Mouse (Mus musculus): ENCODE data around the gene Cend1. TPM values are rescaled to one million over a fixed set of nuclear protein-coding genes. Genes with fewer than 3 reads are reported as not detected.
"Not testable (repeated sequence)": the region's sequence is repeated elsewhere in the genome, so short reads cannot be mapped to it uniquely, and the experiment has no call there.

Gene Cend1
- polyA plus RNA-seq, 1 experiment from 2014 or later = 111 TPM

GRCm38 (mm10) chr7:141416144-141416841 lies 13.0 kb downstream of the Cend1 start:
- Histone ChIP-seq H3K4me1 (replicated peaks) (peaks cover 16% of the 10 kb centered on the region), H3K27ac (replicated peaks) (no peak overlapping the region), H3K36me3 (0 out of 2 replicates have a peak, but pooled peaks cover 6% of the 10 kb centered on the region), H3K27me3 (no peaks in the 10 kb centered on the region), H3K9me3 (no peaks in the 10 kb centered on the region), H3K4me2 (no peak overlapping the region), H3K9ac (no peak overlapping the region), H3K4me3 (no peak overlapping the region)
- 78% methylated on average over 6 of the region's 6 CpGs for WGBS
- ATAC-seq (ENCODE audit: low read depth) = no peak

DNA sequence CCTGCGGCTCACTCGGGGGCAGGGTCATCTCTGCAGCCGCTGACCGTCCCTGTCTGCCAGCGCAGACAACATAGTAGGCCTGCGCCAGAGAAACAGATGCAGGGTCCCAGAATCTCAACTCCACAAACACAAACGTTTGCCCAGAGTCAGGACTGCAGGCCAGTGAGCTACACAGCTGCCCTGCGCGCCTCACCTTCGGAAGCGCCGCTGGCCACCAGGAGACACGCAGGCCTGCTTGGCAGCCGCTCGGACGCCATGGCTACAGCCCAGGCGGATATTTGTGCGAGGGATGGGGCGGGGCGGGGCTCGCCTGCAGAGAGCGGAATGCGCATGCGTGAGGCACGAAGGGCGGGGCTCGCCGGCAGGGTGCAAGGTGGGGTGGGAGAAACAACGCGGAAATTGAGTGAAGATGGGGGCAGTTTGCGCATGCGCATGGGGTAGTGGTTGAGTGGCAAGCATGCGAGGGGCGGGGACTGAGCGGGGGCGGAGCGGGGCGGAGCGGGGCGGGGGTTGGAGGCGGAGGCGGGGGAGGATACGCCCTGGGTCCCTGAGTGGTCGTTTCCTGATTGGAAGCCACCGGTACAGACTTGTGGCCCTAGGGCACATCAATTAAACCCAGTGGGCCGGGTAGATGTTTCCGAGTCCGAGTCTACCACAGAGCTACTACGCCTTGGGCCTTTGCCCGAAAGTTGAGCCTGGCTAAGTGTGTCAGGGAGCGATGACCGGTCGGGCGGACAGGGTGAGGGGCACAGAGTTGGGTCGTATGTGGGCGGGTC lies 15.3 kb downstream of the Cend1 start, which contains the start of gene Gatd1:
Gatd1 (minus strand) TSS at position 328 of the 776 bp plus-strand sequence.
- H3K36me3 ChIP-seq = peaks cover 26% of the 10 kb centered on the region
- H3K9me3 ChIP-seq = no peaks in the 10 kb centered on the region
- peaks cover 20% of the 10 kb centered on the region for H3K4me1 ChIP-seq (replicated peaks)
- 0% methylated on average over 56 of the region's 56 CpGs for WGBS
- peak within 1 kb of the TSS; percentile 78 for H3K4me2 ChIP-seq
- peak within 1 kb of the TSS; percentile 90 for H3K9ac ChIP-seq
- no peaks in the 10 kb centered on the region for H3K27me3 ChIP-seq
- ATAC-seq (ENCODE audit: low read depth) = peak; percentile 91
- H3K4me3 ChIP-seq = peak within 1 kb of the TSS; percentile 77
- peak within 1 kb of the TSS; percentile 92 for H3K27ac ChIP-seq (replicated peaks)

DNA sequence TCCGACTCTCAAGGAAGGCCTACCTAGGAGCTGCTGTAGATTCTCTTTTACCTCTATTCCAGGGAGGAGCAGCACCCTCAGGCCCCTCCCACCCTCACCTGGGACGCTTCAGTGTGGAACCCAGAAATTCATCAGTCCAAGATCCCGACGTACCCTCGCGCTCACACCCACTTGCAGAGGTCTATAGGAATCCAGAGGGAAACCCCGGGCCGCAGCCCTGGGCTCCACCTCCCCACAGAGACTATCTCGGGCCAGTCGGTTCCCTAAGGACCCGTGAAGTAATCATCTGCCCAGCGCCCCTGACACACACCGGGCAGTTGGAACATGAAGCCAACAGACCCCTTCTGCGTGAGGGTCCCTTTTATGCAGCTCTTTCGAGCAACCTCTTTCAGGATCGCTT lies 16.0 kb downstream of the Cend1 start:
- ATAC-seq (ENCODE audit: low read depth) = peak; percentile 49
- H3K4me2 ChIP-seq = peak overlapping the region; percentile 78
- peak overlapping the region; percentile 92 for H3K27ac ChIP-seq (replicated peaks)
- WGBS = 3% methylated on average over 16 of the region's 16 CpGs
- H3K36me3 ChIP-seq = peaks cover 33% of the 10 kb centered on the region
- H3K4me3 ChIP-seq = peak overlapping the region; percentile 77
- no peaks in the 10 kb centered on the region for H3K9me3 ChIP-seq
- no peaks in the 10 kb centered on the region for H3K27me3 ChIP-seq
- H3K9ac ChIP-seq = peak overlapping the region; percentile 90
- peaks cover 21% of the 10 kb centered on the region for H3K4me1 ChIP-seq (replicated peaks)

GRCm38 (mm10) chr7:141411667-141412066 lies 17.6 kb downstream of the Cend1 start:
- no peaks in the 10 kb centered on the region for H3K9me3 ChIP-seq
- H3K27me3 ChIP-seq = no peaks in the 10 kb centered on the region
- H3K4me1 ChIP-seq (replicated peaks) = peaks cover 21% of the 10 kb centered on the region
- 88% methylated on average over 1 of the region's 1 CpGs for WGBS
- H3K4me2 ChIP-seq = no peak overlapping the region
- no peak overlapping the region for H3K27ac ChIP-seq (replicated peaks)
- no peak overlapping the region for H3K4me3 ChIP-seq
- ATAC-seq (ENCODE audit: low read depth) = no peak
- H3K9ac ChIP-seq = no peak overlapping the region
- H3K36me3 ChIP-seq = peaks cover 41% of the 10 kb centered on the region

DNA sequence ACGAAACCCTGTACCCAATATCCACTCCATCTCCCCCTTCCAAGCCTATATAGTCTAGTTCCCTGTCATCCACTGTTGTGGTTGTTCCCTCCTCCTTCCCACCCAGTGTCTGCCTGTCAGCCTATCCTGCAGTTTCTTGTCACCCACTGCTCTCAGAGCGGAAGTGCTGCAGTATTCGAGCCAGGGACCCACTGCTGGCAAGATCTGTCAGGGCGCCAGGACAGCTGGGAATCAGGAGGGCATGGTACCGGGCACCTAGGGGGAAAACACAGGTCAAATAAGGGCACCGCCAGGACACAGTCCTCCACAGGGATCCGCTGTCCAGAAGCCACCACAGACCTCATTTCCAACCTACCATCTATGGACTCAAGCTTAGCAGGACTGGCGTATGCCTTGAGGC lies 18.7 kb downstream of the Cend1 start:
- Histone ChIP-seq H3K4me3 (no peak overlapping the region), H3K4me2 (no peak overlapping the region), H3K27ac (replicated peaks) (no peak overlapping the region), H3K27me3 (no peaks in the 10 kb centered on the region), H3K4me1 (replicated peaks) (peaks cover 21% of the 10 kb centered on the region), H3K9me3 (no peaks in the 10 kb centered on the region), H3K9ac (no peak overlapping the region; the same call in 1 of the 2 replicates), H3K36me3 (peaks cover 41% of the 10 kb centered on the region)
- WGBS = 93% methylated on average over 8 of the region's 8 CpGs
- ATAC-seq (ENCODE audit: low read depth) = no peak

- H3K27me3 ChIP-seq = no peaks in the 10 kb centered on the region
- H3K4me2 ChIP-seq = peak overlapping the region; percentile 18; the same call in 1 of the 2 replicates
- H3K9ac ChIP-seq = peak overlapping the region; percentile 53
- H3K4me1 ChIP-seq (replicated peaks) = peaks cover 14% of the 10 kb centered on the region
- ATAC-seq (ENCODE audit: low read depth) = no peak
- no peaks in the 10 kb centered on the region for H3K9me3 ChIP-seq
- no peak overlapping the region for H3K4me3 ChIP-seq
- peaks cover 53% of the 10 kb centered on the region for H3K36me3 ChIP-seq
- H3K27ac ChIP-seq (replicated peaks) = no peak overlapping the region
- WGBS = 13% methylated on average over 11 of the region's 11 CpGs
These were observed 20.5 kb downstream of the Cend1 start for GRCm38 (mm10) chr7:141408833-141409232.

DNA sequence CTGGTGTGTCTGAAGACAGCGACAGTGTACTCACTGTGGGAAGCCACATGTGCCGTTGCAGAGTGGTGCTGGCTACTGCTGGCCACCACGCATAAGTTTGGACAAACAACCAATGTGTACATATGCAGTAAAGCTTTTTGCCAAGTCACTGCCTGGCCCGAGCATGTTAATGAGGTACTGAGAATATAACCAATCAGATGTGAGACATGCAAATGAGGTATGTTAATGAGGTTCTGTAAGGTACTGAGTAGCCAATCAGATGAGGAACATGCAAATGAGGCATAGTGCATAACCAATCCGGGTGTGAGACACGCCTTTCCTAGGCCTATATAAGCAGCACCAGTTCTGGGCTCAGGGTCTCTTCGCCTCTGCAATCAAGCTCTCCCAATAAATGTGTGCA lies 21.6 kb downstream of the Cend1 start:
- not testable (repeated sequence) for H3K4me3 ChIP-seq; H3K9ac ChIP-seq; H3K27me3 ChIP-seq; H3K27ac ChIP-seq (replicated peaks); H3K4me1 ChIP-seq (replicated peaks); H3K9me3 ChIP-seq; ATAC-seq (ENCODE audit: low read depth); H3K4me2 ChIP-seq
- peaks cover 61% of the 10 kb centered on the region for H3K36me3 ChIP-seq
- WGBS = 96% methylated on average over 7 of the region's 7 CpGs

DNA sequence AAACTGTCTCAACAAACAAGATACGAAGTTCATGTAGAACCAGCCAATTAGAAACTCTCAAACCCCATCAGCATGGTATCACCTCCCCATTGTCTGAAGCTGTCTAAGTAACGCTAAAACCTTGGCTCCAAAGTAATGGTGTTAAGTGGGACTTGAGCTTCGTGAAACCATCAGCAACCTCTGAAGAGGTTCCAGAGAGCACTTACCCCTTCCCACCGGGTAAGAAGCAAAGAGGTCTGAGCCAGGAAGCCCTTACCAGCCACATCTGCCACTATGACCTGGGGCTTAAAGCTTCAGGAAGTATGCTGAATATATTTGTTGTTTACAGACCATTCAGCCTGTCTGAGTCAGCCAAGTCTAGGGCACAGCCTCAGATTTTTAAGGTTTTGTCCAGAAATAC lies 23.8 kb downstream of the Cend1 start:
- no peak overlapping the region for H3K27ac ChIP-seq (replicated peaks)
- H3K4me3 ChIP-seq = no peak overlapping the region
- no peak overlapping the region for H3K4me2 ChIP-seq
- H3K9ac ChIP-seq = no peak overlapping the region
- peaks cover 5% of the 10 kb centered on the region; the same call in 1 of the 2 replicates for H3K4me1 ChIP-seq (replicated peaks)
- H3K9me3 ChIP-seq = no peaks in the 10 kb centered on the region
- ATAC-seq (ENCODE audit: low read depth) = no peak
- H3K27me3 ChIP-seq = no peaks in the 10 kb centered on the region
- 83% methylated on average over 4 of the region's 4 CpGs for WGBS
- peaks cover 71% of the 10 kb centered on the region for H3K36me3 ChIP-seq

DNA sequence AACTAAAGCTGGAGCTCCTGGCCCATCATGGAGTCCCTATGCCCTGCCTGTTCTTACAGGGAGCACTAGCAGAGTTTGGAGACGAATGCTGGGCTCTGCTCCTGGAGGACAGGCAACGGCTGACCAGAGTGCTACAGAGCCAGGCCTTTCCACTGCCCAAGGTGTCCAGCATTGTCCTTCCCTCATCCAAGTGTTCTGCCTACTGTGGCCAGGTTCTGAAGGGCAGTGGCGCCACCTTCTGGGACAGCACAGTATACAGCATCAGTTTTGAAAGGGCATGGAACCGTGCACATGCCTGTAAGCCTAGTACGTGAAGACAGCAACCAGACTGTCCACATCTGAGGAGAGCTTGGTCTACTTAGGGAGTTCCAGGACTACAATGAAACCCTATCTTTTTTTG lies 26.0 kb downstream of the Cend1 start:
- Histone ChIP-seq H3K4me2 (no peak overlapping the region), H3K9me3 (no peaks in the 10 kb centered on the region), H3K4me3 (no peak overlapping the region), H3K9ac (no peak overlapping the region), H3K36me3 (peaks cover 71% of the 10 kb centered on the region), H3K27me3 (no peaks in the 10 kb centered on the region), H3K27ac (replicated peaks) (no peak overlapping the region), H3K4me1 (replicated peaks) (no peaks in the 10 kb centered on the region)
- ATAC-seq (ENCODE audit: low read depth) = peak; percentile 15; the same call in 1 of the 2 replicates
- WGBS = 43% methylated on average over 5 of the region's 5 CpGs

- Histone ChIP-seq H3K27ac (replicated peaks) (no peak overlapping the region), H3K36me3 (peaks cover 43% of the 10 kb centered on the region), H3K27me3 (peaks cover 2% of the 10 kb centered on the region; the same call in 1 of the 2 replicates), H3K4me1 (replicated peaks) (peaks cover 17% of the 10 kb centered on the region), H3K4me2 (no peak overlapping the region), H3K4me3 (no peak overlapping the region), H3K9ac (peak overlapping the region; percentile 22; the same call in 1 of the 2 replicates), H3K9me3 (no peaks in the 10 kb centered on the region)
- WGBS = 83% methylated on average over 1 of the region's 1 CpGs
- no peak for ATAC-seq (ENCODE audit: low read depth)
These were observed 33.9 kb downstream of the Cend1 start for GRCm38 (mm10) chr7:141395348-141395747.

GRCm38 (mm10) chr7:141394771-141395170 lies 34.5 kb downstream of the Cend1 start:
- WGBS = 17% methylated on average over 6 of the region's 6 CpGs
- H3K4me2 ChIP-seq = no peak overlapping the region
- no peak overlapping the region for H3K4me3 ChIP-seq
- H3K9ac ChIP-seq = no peak overlapping the region
- H3K9me3 ChIP-seq = no peaks in the 10 kb centered on the region
- H3K27ac ChIP-seq (replicated peaks) = no peak overlapping the region
- peaks cover 37% of the 10 kb centered on the region for H3K36me3 ChIP-seq
- H3K27me3 ChIP-seq = peaks cover 7% of the 10 kb centered on the region
- no peak for ATAC-seq (ENCODE audit: low read depth)
- peaks cover 17% of the 10 kb centered on the region for H3K4me1 ChIP-seq (replicated peaks)

GRCm38 (mm10) chr7:141394158-141394557 lies 35.1 kb downstream of the Cend1 start:
- H3K27ac ChIP-seq (replicated peaks) = no peak overlapping the region
- H3K36me3 ChIP-seq = peaks cover 31% of the 10 kb centered on the region
- H3K27me3 ChIP-seq = peaks cover 11% of the 10 kb centered on the region
- H3K4me1 ChIP-seq (replicated peaks) = peaks cover 17% of the 10 kb centered on the region
- H3K4me2 ChIP-seq = no peak overlapping the region
- no peak for ATAC-seq (ENCODE audit: low read depth)
- H3K9ac ChIP-seq = no peak overlapping the region
- H3K9me3 ChIP-seq = no peaks in the 10 kb centered on the region
- WGBS = 79% methylated on average over 7 of the region's 7 CpGs
- H3K4me3 ChIP-seq = no peak overlapping the region
